Mouse (Mus musculus): ENCODE measurements around the gene Dtl. TPM values are rescaled to one million over a fixed set of nuclear protein-coding genes. Genes with fewer than 3 reads are reported as not detected.

The Dtl gene
- polyA plus RNA-seq, 1 experiment from 2014 or later = 30.8 TPM

DNA sequence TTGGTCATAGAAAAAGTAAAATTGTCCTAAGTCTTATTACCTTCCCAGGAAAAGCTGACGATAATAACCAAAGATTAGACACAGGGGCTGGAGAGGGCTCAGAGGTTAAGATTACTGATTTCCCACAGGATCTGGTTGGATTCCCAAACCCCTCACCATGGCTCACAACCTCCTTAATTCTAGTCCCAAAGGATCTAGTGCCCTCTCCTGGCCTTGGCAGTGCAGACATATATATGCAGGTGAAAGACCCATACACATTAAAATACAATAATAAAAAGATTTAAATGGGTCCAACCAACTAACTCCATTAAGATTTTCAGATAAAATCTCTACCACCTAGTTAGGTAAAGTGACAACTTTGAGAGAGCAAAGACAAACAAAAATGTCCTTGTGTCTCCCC is 7.5 kb downstream of the Dtl start:
- H3K9ac ChIP-seq (ENCODE audit: low read depth, low read length) = no peak overlapping the region
- H3K4me3 ChIP-seq (ENCODE audit: low read length) = no peak overlapping the region
- no peak overlapping the region for H3K4me2 ChIP-seq (ENCODE audit: low read depth, low read length)
- no peaks in the 10 kb centered on the region for H3K36me3 ChIP-seq (ENCODE audit: control insufficient read depth, insufficient read depth, low read length)
- 91% methylated on average over 1 of the region's 1 CpGs for WGBS
- H3K27me3 ChIP-seq (replicated peaks; ENCODE audit: control insufficient read depth, insufficient read depth, low read length) = no peaks in the 10 kb centered on the region
- ATAC-seq = no peak
- H3K27ac ChIP-seq (ENCODE audit: low read length) = no peak overlapping the region
- H3K4me1 ChIP-seq (ENCODE audit: control insufficient read depth, insufficient read depth, low read length) = no peaks in the 10 kb centered on the region
- H3K9me3 ChIP-seq (ENCODE audit: control insufficient read depth, low read length) = no peaks in the 10 kb centered on the region

DNA sequence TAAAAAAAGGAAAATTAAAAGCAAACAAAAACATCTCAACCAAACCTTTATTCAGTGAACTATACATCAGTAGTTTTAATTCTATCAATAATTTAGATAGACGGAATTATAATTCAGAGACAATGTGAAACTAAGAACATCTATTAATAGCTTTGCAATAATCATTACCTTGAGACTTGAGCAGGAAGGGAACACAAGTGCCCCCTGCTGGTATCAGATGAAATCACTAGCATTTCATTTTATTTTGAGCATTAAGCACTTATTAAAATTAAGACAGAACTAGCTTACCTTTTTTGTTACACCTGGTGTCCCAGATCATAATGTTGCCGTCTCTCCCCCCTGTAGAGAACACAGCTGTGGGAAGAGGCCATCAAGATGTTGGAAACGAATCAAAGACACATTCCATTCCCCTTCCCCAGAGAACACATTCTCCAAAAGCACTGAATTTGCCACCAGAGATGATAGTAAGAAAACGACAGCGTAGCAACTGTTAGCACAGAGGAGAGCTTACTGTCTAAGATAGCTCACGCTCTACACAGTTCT is 12.4 kb downstream of the Dtl start:
- no peaks in the 10 kb centered on the region for H3K9me3 ChIP-seq (ENCODE audit: control insufficient read depth, low read length)
- H3K4me3 ChIP-seq (ENCODE audit: low read length) = no peak overlapping the region
- H3K4me2 ChIP-seq (ENCODE audit: low read depth, low read length) = no peak overlapping the region
- H3K27ac ChIP-seq (ENCODE audit: low read length) = no peak overlapping the region
- no peaks in the 10 kb centered on the region for H3K27me3 ChIP-seq (replicated peaks; ENCODE audit: control insufficient read depth, insufficient read depth, low read length)
- no peaks in the 10 kb centered on the region for H3K4me1 ChIP-seq (ENCODE audit: control insufficient read depth, insufficient read depth, low read length)
- H3K36me3 ChIP-seq (ENCODE audit: control insufficient read depth, insufficient read depth, low read length) = no peaks in the 10 kb centered on the region
- 60% methylated on average over 6 of the region's 6 CpGs for WGBS
- no peak overlapping the region for H3K9ac ChIP-seq (ENCODE audit: low read depth, low read length)
- ATAC-seq = no peak

DNA sequence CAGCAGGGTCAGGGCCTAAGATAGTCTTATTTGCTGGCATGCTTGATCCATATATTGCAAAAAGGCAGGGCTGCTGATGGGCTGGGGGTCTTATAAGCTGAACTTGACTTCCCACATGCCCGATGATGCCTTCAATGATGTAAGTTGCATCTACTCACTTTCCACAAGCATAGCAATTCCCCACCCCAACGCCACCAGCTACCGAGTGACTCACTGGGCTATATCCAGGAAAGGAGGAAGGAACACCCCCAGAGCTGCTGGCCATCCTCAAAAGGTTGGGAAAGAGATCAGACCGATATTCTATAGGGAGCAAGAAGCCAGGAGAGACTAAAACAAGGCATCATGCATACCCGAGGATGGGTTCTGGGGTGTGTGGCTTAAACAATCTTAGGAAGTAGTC is 15.6 kb downstream of the Dtl start:
- WGBS = 81% methylated on average over 5 of the region's 5 CpGs
- H3K4me3 ChIP-seq (ENCODE audit: low read length) = no peak overlapping the region
- no peak overlapping the region for H3K9ac ChIP-seq (ENCODE audit: low read depth, low read length)
- ATAC-seq = no peak
- H3K4me1 ChIP-seq (ENCODE audit: control insufficient read depth, insufficient read depth, low read length) = no peaks in the 10 kb centered on the region
- H3K27ac ChIP-seq (ENCODE audit: low read length) = no peak overlapping the region
- no peaks in the 10 kb centered on the region for H3K9me3 ChIP-seq (ENCODE audit: control insufficient read depth, low read length)
- no peak overlapping the region for H3K4me2 ChIP-seq (ENCODE audit: low read depth, low read length)
- no peaks in the 10 kb centered on the region for H3K27me3 ChIP-seq (replicated peaks; ENCODE audit: control insufficient read depth, insufficient read depth, low read length)
- no peaks in the 10 kb centered on the region for H3K36me3 ChIP-seq (ENCODE audit: control insufficient read depth, insufficient read depth, low read length)

DNA sequence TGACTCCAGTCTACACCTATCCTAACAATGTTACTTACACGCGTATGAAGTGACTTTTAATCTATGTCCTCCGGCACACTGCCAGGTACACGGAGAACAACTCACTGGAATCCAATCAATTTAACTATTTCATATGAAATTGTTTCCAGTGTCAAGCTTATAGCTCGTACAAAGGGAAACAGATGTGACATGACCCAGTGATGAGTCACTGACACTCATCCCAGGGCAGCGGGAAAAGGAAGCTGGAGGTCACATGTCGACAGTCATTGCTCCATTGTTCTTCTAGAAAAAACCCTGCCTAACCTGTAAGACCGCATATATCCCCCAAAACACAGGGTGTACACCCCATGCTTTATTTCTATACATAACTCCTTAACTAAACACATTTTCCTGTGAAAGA is 18.2 kb downstream of the Dtl start:
- Histone ChIP-seq H3K9ac (ENCODE audit: low read depth, low read length) (no peak overlapping the region), H3K4me1 (ENCODE audit: control insufficient read depth, insufficient read depth, low read length) (no peaks in the 10 kb centered on the region), H3K27me3 (replicated peaks; ENCODE audit: control insufficient read depth, insufficient read depth, low read length) (no peaks in the 10 kb centered on the region), H3K36me3 (ENCODE audit: control insufficient read depth, insufficient read depth, low read length) (0 out of 2 replicates have a peak, but pooled peaks cover 4% of the 10 kb centered on the region), H3K4me3 (ENCODE audit: low read length) (no peak overlapping the region), H3K27ac (ENCODE audit: low read length) (no peak overlapping the region), H3K9me3 (ENCODE audit: control insufficient read depth, low read length) (no peaks in the 10 kb centered on the region), H3K4me2 (ENCODE audit: low read depth, low read length) (no peak overlapping the region)
- ATAC-seq = peak; percentile 38; the same call in 1 of the 2 replicates
- 72% methylated on average over 8 of the region's 8 CpGs for WGBS

DNA sequence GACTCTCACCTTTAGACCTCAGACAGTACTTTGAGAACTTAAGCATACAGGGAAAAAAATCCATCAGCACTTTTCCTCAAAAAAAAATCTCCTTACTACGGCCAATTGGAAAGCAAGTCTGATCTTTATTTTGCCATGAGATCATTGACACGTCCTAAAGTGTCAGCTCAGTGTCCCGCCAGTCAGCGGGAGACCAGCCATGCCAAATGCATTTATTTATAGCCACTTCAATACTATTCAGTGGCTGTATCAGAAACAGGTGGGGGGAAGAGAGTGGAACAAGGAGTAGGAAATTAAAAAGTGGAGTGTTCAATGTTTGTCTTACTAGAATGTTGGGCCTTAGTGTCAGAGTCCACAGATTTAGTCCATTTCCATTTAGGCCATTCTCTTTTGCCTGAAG is 24.6 kb downstream of the Dtl start:
- ATAC-seq = no peak
- Histone ChIP-seq H3K4me1 (ENCODE audit: control insufficient read depth, insufficient read depth, low read length) (no peaks in the 10 kb centered on the region), H3K4me2 (ENCODE audit: low read depth, low read length) (no peak overlapping the region), H3K36me3 (ENCODE audit: control insufficient read depth, insufficient read depth, low read length) (0 out of 2 replicates have a peak, but pooled peaks cover 4% of the 10 kb centered on the region), H3K9me3 (ENCODE audit: control insufficient read depth, low read length) (no peaks in the 10 kb centered on the region), H3K27ac (ENCODE audit: low read length) (no peak overlapping the region), H3K27me3 (replicated peaks; ENCODE audit: control insufficient read depth, insufficient read depth, low read length) (no peaks in the 10 kb centered on the region), H3K4me3 (ENCODE audit: low read length) (no peak overlapping the region), H3K9ac (ENCODE audit: low read depth, low read length) (no peak overlapping the region)
- WGBS = 84% methylated on average over 4 of the region's 4 CpGs

DNA sequence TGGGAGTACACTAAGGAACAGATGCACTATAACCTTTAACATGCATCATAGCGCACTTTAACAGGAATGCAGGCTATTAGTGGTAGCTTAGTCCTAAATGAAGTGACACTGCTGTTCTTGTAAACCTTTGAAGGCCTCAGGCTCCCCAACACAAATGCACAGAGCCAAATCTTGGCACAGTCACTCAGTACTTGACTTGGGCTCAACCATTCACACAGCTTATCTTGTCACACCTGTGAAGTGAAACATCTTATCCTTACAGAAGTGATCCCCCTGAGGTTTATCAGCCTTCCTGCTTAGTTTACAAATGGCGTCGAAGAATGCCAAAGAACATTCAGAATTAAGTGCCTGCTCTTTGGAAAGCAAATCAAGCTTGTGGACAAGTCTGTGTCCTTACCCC is 31.6 kb downstream of the Dtl start:
- no peak for ATAC-seq
- H3K9ac ChIP-seq (ENCODE audit: low read depth, low read length) = no peak overlapping the region
- no peak overlapping the region for H3K27ac ChIP-seq (ENCODE audit: low read length)
- H3K9me3 ChIP-seq (ENCODE audit: control insufficient read depth, low read length) = no peaks in the 10 kb centered on the region
- H3K36me3 ChIP-seq (ENCODE audit: control insufficient read depth, insufficient read depth, low read length) = peaks cover 4% of the 10 kb centered on the region; the same call in 1 of the 2 replicates
- no peaks in the 10 kb centered on the region for H3K27me3 ChIP-seq (replicated peaks; ENCODE audit: control insufficient read depth, insufficient read depth, low read length)
- WGBS = 88% methylated on average over 3 of the region's 3 CpGs
- H3K4me2 ChIP-seq (ENCODE audit: low read depth, low read length) = no peak overlapping the region
- no peaks in the 10 kb centered on the region for H3K4me1 ChIP-seq (ENCODE audit: control insufficient read depth, insufficient read depth, low read length)
- H3K4me3 ChIP-seq (ENCODE audit: low read length) = no peak overlapping the region

DNA sequence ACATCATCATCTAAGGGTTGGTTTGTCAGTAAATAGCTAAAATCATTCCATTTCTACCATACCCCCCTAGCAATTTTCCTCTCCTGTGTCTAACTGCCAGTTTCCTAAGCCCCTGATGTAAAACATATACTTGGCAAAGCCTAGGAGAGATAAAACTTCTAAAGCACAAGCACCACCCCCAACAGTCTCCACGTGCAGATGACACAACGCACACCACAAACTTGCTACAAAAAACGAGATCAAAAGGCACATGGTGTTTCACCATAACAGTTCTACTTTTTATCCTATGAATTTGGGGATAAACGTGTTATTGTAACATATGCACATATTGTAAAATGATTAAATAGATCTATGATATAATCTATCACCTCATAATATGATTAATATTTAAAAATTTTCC is 33.7 kb downstream of the Dtl start:
- Histone ChIP-seq H3K9ac (ENCODE audit: low read depth, low read length) (no peak overlapping the region), H3K27ac (ENCODE audit: low read length) (no peak overlapping the region), H3K4me1 (ENCODE audit: control insufficient read depth, insufficient read depth, low read length) (no peaks in the 10 kb centered on the region), H3K27me3 (replicated peaks; ENCODE audit: control insufficient read depth, insufficient read depth, low read length) (no peaks in the 10 kb centered on the region), H3K9me3 (ENCODE audit: control insufficient read depth, low read length) (no peaks in the 10 kb centered on the region), H3K4me2 (ENCODE audit: low read depth, low read length) (no peak overlapping the region), H3K36me3 (ENCODE audit: control insufficient read depth, insufficient read depth, low read length) (peaks cover 5% of the 10 kb centered on the region; the same call in 1 of the 2 replicates), H3K4me3 (ENCODE audit: low read length) (no peak overlapping the region)
- ATAC-seq = no peak
- WGBS = 79% methylated on average over 4 of the region's 4 CpGs

DNA sequence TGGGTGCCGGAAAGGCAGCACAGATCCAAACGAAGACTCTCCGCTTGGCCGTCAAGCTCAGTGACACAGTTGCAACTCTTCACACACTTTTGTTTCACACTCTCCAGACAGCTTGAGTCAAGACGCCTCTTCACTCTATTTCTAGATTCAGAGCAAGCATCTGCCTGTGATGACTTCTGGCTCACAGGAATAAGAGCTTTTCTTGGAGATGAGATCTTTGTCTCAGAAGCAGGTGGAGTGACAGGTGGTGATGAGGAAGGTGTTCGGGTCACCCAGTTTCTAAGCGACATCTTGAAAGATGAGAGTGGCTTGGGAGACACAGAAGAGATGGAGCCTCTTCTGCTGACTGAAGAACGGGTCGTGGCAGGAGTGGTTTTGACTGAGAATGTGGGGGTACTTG is 34.3 kb downstream of the Dtl start:
- no peak overlapping the region for H3K9ac ChIP-seq (ENCODE audit: low read depth, low read length)
- WGBS = 86% methylated on average over 9 of the region's 9 CpGs
- H3K4me1 ChIP-seq (ENCODE audit: control insufficient read depth, insufficient read depth, low read length) = no peaks in the 10 kb centered on the region
- no peaks in the 10 kb centered on the region for H3K9me3 ChIP-seq (ENCODE audit: control insufficient read depth, low read length)
- no peaks in the 10 kb centered on the region for H3K27me3 ChIP-seq (replicated peaks; ENCODE audit: control insufficient read depth, insufficient read depth, low read length)
- H3K4me3 ChIP-seq (ENCODE audit: low read length) = no peak overlapping the region
- H3K4me2 ChIP-seq (ENCODE audit: low read depth, low read length) = no peak overlapping the region
- peaks cover 5% of the 10 kb centered on the region; the same call in 1 of the 2 replicates for H3K36me3 ChIP-seq (ENCODE audit: control insufficient read depth, insufficient read depth, low read length)
- ATAC-seq = no peak
- no peak overlapping the region for H3K27ac ChIP-seq (ENCODE audit: low read length)

DNA sequence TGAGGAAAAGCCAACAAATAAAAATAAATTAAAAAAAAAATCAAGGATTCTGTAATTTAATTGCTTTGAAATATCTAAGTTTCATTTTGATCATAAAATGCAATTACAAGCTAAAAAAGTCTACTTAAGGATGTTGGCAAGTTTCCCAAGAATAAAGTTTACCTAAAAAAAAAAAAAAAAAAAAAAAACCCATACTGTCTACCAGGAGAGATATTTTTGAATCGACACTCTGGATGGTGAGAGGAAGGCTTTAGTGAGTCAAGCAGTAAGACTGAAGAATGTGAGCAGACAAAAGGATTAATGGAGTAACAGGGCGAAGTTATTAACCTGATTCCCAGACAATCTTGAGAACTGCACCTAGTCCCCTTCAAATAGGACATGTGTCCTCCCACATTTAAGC is 35.0 kb downstream of the Dtl start:
- no peak overlapping the region for H3K4me2 ChIP-seq (ENCODE audit: low read depth, low read length)
- H3K9ac ChIP-seq (ENCODE audit: low read depth, low read length) = no peak overlapping the region
- 75% methylated on average over 2 of the region's 2 CpGs for WGBS
- H3K27me3 ChIP-seq (replicated peaks; ENCODE audit: control insufficient read depth, insufficient read depth, low read length) = no peaks in the 10 kb centered on the region
- peaks cover 2% of the 10 kb centered on the region; the same call in 1 of the 2 replicates for H3K36me3 ChIP-seq (ENCODE audit: control insufficient read depth, insufficient read depth, low read length)
- H3K9me3 ChIP-seq (ENCODE audit: control insufficient read depth, low read length) = no peaks in the 10 kb centered on the region
- H3K4me3 ChIP-seq (ENCODE audit: low read length) = no peak overlapping the region
- H3K27ac ChIP-seq (ENCODE audit: low read length) = no peak overlapping the region
- no peak for ATAC-seq
- no peaks in the 10 kb centered on the region for H3K4me1 ChIP-seq (ENCODE audit: control insufficient read depth, insufficient read depth, low read length)

DNA sequence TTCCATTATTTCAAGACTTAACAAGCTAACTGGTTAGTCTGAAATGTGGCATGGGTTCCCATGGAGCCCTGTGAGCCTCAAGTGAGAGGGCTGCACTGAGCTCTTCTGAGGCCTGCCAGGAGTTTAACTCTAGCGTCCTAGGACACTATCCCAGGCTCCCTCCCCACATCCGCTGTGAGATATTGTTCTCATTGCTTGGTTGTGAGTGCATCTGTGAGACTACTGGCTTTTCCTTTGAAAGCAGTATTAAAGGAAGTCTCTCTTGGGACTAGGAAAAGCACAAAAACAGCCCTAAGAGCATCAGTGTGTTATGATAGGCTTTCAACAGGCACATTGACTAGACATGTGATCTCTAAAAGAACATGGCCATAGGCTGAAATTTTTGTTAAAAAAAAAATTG is 40.4 kb downstream of the Dtl start:
- Histone ChIP-seq H3K4me3 (ENCODE audit: low read length) (no peak overlapping the region), H3K9me3 (ENCODE audit: control insufficient read depth, low read length) (no peaks in the 10 kb centered on the region), H3K9ac (ENCODE audit: low read depth, low read length) (no peak overlapping the region), H3K36me3 (ENCODE audit: control insufficient read depth, insufficient read depth, low read length) (0 out of 2 replicates have a peak, but pooled peaks cover 2% of the 10 kb centered on the region), H3K27me3 (replicated peaks; ENCODE audit: control insufficient read depth, insufficient read depth, low read length) (no peaks in the 10 kb centered on the region), H3K4me1 (ENCODE audit: control insufficient read depth, insufficient read depth, low read length) (no peaks in the 10 kb centered on the region), H3K4me2 (ENCODE audit: low read depth, low read length) (no peak overlapping the region), H3K27ac (ENCODE audit: low read length) (no peak overlapping the region)
- 67% methylated on average over 2 of the region's 2 CpGs for WGBS
- ATAC-seq = no peak

Data from intestine, embryonic 16.5 days (tissue).